Mouse (Mus musculus) thymus, adult 2 months (tissue): ENCODE data around the gene Gm3448.
"Not testable (repeated sequence)": the region's sequence is repeated elsewhere in the genome, so short reads cannot be mapped to it uniquely, and the experiment has no call there.

Experiments used
- CTCF ChIP-seq: fragments of 200-500 bp; IDR thresholded peaks from 2 replicates; pipeline ENCODE4 v1.5.1; 2012; ENCODE audit warnings: mild to moderate bottlenecking, control low read depth, low read length, moderate library complexity, borderline replicate concordance; ENCODE audit not compliant: control insufficient read depth, poor library complexity, insufficient read depth; ENCODE audit errors: extremely low read depth
- POLR2A ChIP-seq: fragments of 200-500 bp; IDR thresholded peaks from 2 replicates; pipeline ENCODE4 v1.6.1; 2012; ENCODE audit warnings: mild to moderate bottlenecking, low read length, control low read depth, moderate library complexity; ENCODE audit not compliant: control insufficient read depth, poor library complexity, insufficient read depth; ENCODE audit errors: extremely low read depth

- TF ChIP-seq CTCF, POLR2A: not testable (repeated sequence)
Observed at GRCm38 (mm10) chr17:15053183-15053828, 12.0 kb upstream of the Gm3448 start.
